Mouse (Mus musculus) retina, postnatal 7 days (tissue): Measurements from ENCODE around the gene Cyth4.

Experiments used
- DNase-seq: peaks from one replicate; pipeline ENCODE4 v3.0.0-alpha.2; 2012; ENCODE audit warnings: low read depth, low spot score

Cyth4 gene

DNA sequence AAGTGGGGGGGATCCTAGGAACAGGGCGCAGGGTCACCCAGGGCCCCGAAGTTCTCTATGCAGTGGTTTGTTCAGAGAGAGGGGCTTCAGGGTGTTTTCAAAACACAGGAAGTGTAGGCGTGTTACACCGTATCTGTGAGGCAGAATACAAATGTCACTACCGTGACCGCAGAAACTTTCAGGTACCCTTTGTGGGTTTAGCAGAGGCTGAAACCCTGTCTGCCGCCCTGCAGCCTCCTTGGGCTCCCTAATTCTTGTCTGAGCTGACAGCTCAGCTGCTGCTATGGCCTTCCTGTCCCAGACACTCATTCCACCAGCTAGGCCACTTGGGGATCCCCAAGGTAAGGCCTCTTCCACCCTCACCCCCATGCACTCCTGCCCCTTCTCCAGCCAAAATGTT is 17.7 kb downstream of the Cyth4 start:
- no peak for DNase-seq

DNA sequence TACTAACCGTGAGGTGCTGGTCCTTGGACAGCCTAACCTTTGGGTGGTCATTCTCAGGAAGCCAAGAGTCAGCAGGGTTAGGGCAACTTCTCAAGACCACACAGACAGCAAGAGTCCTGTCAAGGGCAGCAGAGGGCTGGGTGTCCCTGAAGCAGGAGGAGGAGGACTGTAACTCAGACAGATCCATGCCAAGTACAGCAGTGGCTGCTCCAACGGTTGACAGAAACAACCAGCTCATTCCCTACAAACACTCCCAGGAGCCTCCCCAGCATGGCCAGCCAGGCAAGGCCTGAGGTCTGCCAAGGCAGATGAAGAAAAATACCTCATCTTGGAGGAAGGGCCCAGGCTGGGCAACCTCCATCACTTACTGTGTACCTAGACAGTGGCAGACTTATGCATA is 20.1 kb downstream of the Cyth4 start:
- DNase-seq = no peak

DNA sequence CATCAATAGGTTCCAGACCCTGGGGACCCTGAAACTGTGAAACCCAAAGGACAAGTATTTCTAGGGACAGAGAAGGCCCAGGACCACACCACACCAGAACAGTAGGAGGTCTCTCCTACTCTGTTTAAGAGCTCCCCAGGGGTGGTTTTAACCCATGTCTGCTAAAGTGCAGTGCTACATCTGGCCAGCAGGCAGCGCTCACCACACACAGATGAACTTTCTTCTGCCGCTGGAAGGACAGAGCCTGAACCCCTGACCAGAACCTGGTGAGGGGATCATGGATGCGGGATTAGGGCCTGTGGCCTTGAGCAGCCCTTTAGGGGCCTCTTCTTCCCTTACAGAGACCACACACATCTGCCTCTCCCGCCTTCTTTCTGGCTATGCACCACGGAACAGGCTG is 26.6 kb downstream of the Cyth4 start:
- peak; percentile 53 for DNase-seq

DNA sequence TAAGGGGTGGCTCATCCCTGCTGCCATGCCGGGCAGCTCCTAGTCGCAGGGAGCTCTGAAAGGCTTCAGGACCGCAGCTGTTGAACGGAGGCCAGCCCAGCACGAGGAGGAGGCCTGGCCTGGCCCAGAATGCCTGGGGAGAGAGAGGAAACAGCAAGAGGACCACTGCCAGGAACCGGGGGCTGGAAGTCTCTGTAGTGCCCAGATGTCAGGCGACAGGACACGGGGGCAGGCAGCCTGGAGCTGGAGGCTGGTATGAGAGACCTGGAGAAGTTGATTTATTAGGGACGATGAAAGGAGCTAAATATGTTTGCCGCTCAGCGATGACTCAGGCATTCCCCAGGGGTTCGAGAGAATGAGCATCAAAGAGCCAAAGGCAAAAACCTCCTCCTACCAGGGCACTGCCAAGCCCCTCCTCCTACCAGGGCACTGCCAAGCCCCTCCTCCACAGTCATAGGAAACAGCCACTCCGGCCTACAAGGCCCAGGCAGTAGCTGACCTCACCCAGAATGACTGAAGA is 27.6 kb downstream of the Cyth4 start:
- DNase-seq = no peak

DNA sequence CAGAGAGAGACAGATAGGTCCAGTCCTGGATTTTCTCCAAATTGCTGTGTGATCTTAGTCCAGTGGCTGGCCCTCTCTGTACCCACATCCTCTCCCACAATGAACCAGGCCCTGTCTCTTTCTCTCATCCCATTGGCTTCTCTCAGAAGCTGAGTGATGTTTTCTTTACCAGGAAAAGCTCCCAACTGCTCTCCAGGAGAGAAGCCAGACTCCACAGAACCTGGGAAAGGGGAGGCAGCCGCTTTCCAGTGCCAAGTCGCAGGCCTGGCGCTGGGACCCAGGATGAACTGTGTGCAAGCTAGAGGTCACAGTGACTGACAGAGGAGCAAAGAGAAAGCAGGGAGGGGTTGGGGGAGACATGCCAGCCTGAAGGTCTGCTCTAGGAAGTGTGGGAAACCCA is 28.1 kb downstream of the Cyth4 start:
- DNase-seq = no peak

DNA sequence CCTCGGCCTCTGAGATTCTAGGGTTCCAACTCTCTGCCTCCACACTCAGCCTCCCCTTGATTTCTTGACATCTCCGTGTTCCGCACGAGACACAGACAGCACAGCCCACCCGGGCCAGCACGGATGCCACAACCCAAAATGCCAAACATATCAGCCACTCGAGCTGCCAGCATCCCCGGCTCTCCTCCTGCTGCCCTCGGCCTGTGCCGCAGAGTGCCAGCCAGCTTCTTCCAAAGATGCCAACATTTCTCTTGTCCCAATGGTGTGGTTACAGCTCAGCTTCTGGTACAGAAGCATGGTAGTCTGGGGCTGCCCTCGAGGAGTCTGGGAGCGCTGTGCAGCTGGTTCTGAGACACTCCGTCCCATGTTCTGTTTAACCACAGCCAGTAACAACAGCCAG is 29.4 kb downstream of the Cyth4 start:
- no peak for DNase-seq

DNA sequence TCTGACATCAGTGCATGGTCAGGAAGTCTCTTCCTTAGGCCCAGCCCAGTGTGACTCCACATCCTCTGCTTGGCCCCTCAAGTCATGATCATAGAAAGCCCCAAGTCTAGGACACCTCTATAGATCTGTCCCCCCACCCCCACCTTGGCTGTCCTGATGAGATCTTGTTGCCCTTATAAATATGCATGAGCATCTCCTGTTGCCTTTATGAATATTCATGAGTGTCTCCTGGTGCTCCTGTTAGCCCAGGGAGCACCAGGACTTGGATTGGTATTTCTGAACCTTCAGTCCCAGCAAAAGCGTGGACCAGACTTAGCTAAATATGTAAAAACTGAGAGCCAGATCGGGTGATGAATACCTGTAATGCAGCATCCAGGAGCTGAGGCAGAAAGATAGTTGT is 35.5 kb downstream of the Cyth4 start:
- no peak for DNase-seq

DNA sequence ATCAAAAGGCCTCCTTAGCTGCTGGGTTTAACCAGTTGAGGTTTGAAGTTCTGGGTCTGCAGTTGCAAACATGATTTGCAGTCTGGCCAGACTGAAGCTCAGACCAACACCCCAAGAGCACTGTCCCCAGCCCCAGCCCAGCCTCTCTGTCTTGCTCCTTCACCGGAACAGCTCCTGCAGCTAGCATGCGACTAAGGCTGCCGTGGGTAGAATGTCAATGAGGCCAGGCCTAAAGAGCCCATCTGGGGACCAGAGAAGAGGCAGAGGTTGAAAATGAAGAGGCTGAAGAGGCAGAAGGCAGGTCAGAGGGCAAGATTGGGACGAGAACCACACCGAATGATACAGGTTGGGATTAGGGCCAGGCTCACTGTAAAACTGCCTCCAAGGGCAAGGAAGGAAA is 36.6 kb downstream of the Cyth4 start:
- no peak for DNase-seq

DNA sequence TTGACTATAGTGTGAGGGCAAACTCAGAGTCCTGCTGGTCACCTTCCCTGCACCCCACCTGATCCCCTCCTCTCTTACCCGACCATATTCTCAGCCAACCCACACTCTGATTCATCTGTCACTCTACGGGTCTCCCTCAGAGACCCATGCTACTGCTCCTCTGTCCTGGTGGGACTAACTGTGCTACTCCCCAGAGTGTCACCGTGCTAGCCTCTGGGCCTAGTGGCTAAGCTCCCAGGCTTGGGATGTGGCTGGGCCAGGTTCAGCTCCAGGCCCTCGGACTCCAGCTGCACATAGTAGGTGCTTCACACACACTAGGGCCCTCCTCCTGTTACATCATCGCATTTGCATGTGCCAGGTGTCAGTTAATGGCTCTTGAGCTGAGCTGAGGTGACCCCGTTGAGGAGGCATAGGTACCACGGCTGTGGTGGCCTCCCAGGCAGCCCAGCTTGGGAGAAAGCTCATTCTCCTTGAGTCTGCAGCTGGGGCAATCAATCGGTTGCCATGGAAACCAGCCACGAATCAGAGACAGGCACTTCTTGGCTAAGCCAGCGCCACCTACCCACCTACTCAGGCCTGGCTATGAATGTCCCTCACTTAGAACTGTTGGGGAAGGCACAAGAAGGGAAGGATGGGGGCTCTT is 37.4 kb downstream of the Cyth4 start:
- peak; percentile 33 for DNase-seq

DNA sequence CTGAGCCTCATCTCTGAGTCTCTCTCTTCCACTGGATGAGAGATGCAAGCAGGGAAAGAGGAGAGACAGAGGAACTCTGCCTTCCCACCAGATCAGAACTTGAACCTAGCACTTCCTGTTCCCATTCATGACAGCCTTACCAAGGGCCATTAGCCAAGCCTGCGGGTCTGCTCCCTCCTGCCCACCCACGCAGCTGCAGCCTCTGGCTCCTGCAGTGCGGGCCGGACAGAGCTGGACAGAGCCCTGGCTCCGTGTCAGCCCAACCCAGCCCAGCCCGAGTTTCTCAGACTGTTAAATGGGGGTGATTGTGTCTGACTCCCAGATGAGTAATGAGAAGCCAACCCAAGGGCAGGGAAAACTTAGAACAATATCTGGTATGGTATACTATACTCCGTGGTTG is 38.4 kb downstream of the Cyth4 start:
- DNase-seq = no peak

DNA sequence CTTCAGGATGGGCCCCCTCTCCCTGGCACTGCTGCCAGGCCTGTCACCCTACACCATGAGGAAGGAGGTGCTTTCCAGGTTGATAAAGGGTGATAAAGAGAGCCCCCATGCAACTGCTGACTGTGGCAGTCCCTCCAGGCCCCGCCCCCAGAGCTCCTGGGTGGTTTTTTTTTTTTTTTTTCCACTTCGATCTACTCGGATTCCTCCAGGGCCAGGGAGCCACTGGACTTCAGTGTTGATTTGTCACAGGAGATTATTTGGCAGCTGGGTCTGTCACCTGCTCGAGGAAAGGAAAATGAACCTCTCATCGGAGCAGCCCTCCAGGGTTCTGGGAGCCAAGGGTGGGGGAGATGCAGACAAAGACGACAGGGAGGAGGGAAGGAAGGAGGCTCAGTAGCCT is 46.8 kb downstream of the Cyth4 start:
- no peak for DNase-seq

DNA sequence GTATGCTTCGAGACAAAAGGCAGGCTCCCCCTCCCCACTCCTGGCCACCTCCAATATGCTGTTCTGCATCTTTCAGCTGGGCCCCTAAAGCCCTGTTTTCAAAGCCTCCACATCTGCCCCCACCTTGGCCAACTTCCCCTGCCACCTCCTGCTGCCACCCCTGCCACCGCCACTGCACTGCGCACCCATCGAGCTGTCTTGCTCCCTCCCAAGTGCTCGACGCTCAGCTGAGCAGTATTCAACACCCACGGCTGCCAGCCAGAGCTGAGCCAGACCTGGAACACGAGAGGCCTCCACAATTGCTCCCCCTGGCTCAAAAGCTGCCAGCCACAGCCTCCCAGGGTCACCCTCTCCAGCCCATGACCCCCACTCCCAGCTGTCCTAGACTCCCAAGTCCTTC is 47.8 kb downstream of the Cyth4 start:
- no peak for DNase-seq

DNA sequence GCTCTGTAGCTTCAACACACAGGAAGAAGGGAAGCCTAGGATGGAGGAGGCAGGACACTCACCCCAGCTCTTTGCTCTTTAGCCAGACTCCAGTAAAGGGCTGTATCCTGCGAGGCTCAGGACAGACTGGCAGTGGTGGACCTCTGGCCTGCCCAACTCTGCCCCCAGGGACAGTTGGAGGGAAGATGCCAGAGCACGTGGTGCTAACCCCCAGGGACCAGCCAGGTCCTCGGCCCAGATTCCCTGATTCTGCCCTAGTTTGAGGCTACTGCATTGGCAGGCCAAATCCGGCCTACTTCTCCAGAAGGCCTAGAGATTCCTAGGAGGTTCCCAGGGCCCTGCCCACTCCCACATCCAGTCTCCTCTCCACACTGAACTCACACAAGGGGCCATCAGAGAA is 50.9 kb downstream of the Cyth4 start:
- DNase-seq = no peak

DNA sequence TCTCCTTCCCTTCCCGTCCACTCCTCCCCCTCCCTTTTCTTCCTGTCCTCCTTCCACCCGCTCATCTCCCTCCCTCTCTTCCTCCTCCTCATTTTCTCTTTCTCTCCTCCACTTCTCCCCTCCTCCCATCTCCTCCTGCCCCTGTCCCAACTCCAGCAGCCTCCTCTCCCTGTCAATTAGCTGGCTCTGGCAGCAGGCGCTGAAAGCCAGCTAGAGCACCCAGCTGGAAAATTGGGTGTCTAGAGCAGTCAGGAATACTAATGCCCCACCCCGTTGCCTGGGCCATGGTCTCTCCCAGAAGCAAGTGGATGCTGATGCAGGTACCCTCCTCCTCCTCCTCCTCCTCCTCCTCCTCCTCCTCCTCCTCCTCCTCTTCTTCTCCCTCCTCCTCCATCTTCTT is 54.3 kb downstream of the Cyth4 start:
- DNase-seq = no peak

DNA sequence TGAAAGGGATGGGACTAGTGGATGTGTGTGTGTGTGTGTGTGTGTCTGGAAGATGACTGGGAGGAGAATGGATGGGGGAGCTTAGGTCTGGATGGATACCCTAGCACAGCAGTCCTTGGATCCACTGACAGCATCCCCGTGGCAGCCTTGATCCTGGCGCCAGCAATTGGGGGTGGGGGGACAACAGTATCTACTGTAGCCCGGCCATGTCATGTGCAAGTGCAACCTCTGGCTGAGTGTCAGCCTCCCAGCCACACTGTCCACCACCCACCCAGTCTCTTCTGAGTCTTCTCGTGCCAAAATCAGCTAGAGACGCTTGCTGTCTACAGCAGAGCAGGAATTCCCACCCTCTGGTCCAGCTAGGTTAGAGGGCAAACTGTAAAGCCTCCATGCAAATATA is 67.4 kb downstream of the Cyth4 start:
- no peak for DNase-seq

DNA sequence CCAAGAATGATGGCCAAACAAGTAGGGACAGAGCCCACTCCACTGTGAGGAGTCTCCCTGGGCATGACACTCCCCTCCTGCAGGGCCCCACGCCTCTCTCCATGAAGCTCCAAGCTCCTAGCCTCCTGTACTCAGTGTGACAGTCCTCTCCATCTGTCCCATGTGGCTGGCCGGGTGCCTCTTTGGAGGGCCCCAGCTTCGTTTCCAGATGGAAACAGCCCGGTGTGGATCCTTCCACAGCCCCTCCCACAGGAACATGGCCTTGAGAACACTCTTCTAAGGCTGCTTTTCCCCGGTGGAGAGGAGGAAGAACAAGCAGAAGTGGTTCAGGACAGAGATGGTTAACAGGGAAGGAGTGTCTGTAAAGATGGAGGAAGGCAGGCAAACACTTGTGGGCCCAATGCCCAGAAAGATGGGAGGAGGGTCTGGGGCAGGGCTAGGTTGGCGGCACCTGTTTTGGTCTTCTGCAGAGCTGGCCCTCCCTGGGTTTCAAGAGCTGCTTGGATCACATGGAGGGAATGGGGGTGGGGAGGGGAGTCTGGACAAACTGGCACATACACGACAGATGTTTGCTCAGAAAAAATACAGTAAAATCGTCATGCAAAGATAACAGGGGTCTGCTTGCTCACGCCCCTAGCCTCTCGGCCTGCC is 72.5 kb downstream of the Cyth4 start:
- DNase-seq = no peak

DNA sequence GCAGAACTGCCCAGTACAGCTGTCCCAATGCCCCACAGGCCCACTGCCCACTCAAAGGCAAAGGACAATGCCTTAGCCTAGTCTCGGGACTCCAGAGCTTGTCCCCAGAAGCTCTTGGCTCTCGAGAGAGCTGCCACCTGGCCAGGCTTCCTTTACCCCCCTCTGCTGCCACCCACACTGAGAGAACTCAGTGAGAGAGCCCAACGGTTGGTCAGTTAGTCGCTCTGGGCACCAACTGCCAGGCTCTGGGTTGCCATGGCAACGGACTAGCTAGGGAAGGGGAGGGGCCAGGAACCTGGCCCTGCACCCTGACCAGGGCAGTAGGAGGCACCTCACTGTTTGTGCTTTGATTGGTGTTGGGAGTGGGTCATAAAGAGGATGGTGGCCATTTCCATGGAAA is 73.5 kb downstream of the Cyth4 start:
- peak; percentile 57 for DNase-seq
